Mouse (Mus musculus) cerebellum, adult 9-11 months (tissue): ENCODE measurements at regions not wholly inside any gene's neighbourhood (a gene's known extent, or its start where the extent isn't known, plus 50 kb on each side); places are given as distances from the start of the nearest gene placed in this dataset.

Experiments
- DNase-seq: peaks from one replicate; pipeline ENCODE4 v3.0.0; 2022

- no peak for DNase-seq
These were observed 124.9 kb upstream of the Cdh5 start for GRCm38 (mm10) chr8:103976488-103976887.

GRCm38 (mm10) chr8:103978948-103979347, 122.5 kb upstream of the Cdh5 start:
- no peak for DNase-seq

GRCm38 (mm10) chr8:103983860-103984594, 117.4 kb upstream of the Cdh5 start:
- no peak for DNase-seq

GRCm38 (mm10) chr8:103985640-103986039, 115.8 kb upstream of the Cdh5 start:
- no peak for DNase-seq

GRCm38 (mm10) chr8:103993897-103994296, 107.5 kb upstream of the Cdh5 start:
- no peak for DNase-seq

GRCm38 (mm10) chr8:103998143-103998542, 103.3 kb upstream of the Cdh5 start:
- peak; percentile 6 for DNase-seq

- no peak for DNase-seq
These were observed 94.2 kb upstream of the Cdh5 start for GRCm38 (mm10) chr8:104007209-104007608.

- DNase-seq: no peak
These were observed 92.7 kb upstream of the Cdh5 start for GRCm38 (mm10) chr8:104008756-104009155.

- DNase-seq: no peak
These were observed 92.1 kb upstream of the Cdh5 start for GRCm38 (mm10) chr8:104009306-104009705.

- no peak for DNase-seq
These were observed 79.2 kb upstream of the Cdh5 start for GRCm38 (mm10) chr8:104022231-104022630.

- no peak for DNase-seq
These were observed 78.5 kb upstream of the Cdh5 start for GRCm38 (mm10) chr8:104022691-104023509.

GRCm38 (mm10) chr8:104027161-104027821, 74.1 kb upstream of the Cdh5 start:
- DNase-seq: no peak

GRCm38 (mm10) chr8:104028626-104029025, 72.8 kb upstream of the Cdh5 start:
- DNase-seq: peak; percentile 20

- no peak for DNase-seq
These were observed 69.2 kb upstream of the Cdh5 start for GRCm38 (mm10) chr8:104032179-104032578.

- DNase-seq: no peak
These were observed 68.3 kb upstream of the Cdh5 start for GRCm38 (mm10) chr8:104033148-104033547.

- no peak for DNase-seq
These were observed 67.1 kb upstream of the Cdh5 start for GRCm38 (mm10) chr8:104034286-104034685.

GRCm38 (mm10) chr8:104036580-104037477, 64.6 kb upstream of the Cdh5 start:
- DNase-seq: no peak

GRCm38 (mm10) chr8:104037611-104038010, 63.8 kb upstream of the Cdh5 start:
- DNase-seq: no peak

- DNase-seq: no peak
These were observed 61.9 kb upstream of the Cdh5 start for GRCm38 (mm10) chr8:104039526-104039925.

- DNase-seq: no peak
These were observed 59.9 kb upstream of the Cdh5 start for GRCm38 (mm10) chr8:104041522-104041921.

- no peak for DNase-seq
These were observed 59.0 kb upstream of the Cdh5 start for GRCm38 (mm10) chr8:104042434-104042833.

GRCm38 (mm10) chr8:104048037-104048436, 53.4 kb upstream of the Cdh5 start:
- no peak for DNase-seq

GRCm38 (mm10) chr8:104049181-104049580, 52.2 kb upstream of the Cdh5 start:
- DNase-seq: no peak
